Mouse (Mus musculus): ENCODE results near the gene Crabp1. TPM values are rescaled to one million over a fixed set of nuclear protein-coding genes. Genes with fewer than 3 reads are reported as not detected.

The Crabp1 gene
- polyA plus RNA-seq, 1 experiment from 2014 or later: 1,232 TPM

DNA sequence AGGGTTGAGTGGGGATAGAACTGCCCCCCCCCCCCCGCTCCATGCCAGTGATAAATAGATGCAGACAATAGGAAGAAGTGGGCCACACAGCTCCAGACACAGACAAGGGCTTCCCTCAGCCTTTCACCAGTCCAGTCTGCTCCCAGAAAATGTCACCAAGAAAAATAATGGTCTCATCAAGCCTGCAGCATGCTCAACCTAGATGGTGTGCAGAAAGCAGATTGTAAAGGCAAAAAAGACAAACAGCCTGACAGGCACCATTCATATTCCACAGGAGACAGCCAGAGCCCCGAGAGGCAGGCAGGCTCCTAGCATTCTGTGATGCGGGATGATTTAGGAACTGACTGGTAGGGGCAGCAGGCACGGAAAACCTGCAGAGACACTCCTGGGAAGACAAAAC lies 45.4 kb downstream of the Crabp1 start:
- Histone ChIP-seq H3K9ac (ENCODE audit: low read depth, low read length) (no peak overlapping the region), H3K9me3 (ENCODE audit: control insufficient read depth, low read length) (no peaks in the 10 kb centered on the region), H3K27me3 (ENCODE audit: control insufficient read depth, insufficient read depth, low read length) (no peaks in the 10 kb centered on the region), H3K4me3 (ENCODE audit: low read depth, low read length) (no peak overlapping the region), H3K4me2 (replicated peaks; ENCODE audit: low read depth, low read length) (no peak overlapping the region), H3K4me1 (replicated peaks; ENCODE audit: control insufficient read depth, insufficient read depth, low read length) (peaks cover 5% of the 10 kb centered on the region; the same call in 1 of the 2 replicates), H3K27ac (ENCODE audit: low read depth, low read length) (peak overlapping the region; percentile 42; the same call in 1 of the 2 replicates), H3K36me3 (ENCODE audit: control insufficient read depth, insufficient read depth, low read length) (no peaks in the 10 kb centered on the region)
- ATAC-seq (ENCODE audit: low FRiP score): no peak
- DNase-seq (ENCODE audit: low spot score): no peak
- 28% methylated on average over 4 of the region's 4 CpGs for WGBS

DNA sequence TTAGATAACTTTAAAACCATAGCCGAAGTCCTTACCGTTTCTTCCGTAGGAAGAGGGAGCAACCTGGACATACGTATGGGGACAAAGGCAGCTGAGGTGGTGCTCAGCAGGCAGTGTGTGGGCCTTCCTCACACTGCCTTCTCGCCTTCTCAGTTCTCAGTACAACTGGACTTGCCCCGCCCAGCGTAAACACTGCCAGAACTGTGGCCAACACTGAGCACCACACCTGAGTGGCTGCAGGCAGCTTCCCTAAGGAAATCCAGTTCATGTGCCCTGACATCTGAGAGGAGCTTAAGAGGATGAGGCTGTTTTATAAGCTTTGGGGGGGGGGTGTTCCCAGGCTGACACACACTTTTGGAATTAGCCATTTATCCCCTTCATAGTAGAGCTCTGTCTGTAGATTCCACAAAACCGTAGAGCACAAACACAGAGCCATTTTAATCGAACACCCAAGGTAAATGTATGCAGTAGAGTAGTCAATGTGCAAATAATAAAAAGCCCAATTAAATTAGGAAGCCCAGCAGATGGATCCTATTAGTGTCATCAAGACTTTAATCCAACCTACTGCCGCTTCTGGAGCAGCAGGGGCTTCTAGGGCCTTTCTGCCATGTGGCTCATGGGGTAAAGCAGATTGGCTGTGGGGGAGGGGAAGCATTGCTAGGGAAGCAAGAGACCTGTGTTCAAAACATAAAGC lies 52.1 kb downstream of the Crabp1 start:
- H3K4me3 ChIP-seq (ENCODE audit: low read depth, low read length): no peak overlapping the region
- H3K9me3 ChIP-seq (ENCODE audit: control insufficient read depth, low read length): no peaks in the 10 kb centered on the region
- 78% methylated on average over 10 of the region's 10 CpGs for WGBS
- ATAC-seq (ENCODE audit: low FRiP score): no peak
- H3K4me2 ChIP-seq (replicated peaks; ENCODE audit: low read depth, low read length): no peak overlapping the region
- no peak overlapping the region for H3K9ac ChIP-seq (ENCODE audit: low read depth, low read length)
- H3K4me1 ChIP-seq (replicated peaks; ENCODE audit: control insufficient read depth, insufficient read depth, low read length): no peaks in the 10 kb centered on the region
- H3K27ac ChIP-seq (ENCODE audit: low read depth, low read length): no peak overlapping the region
- H3K27me3 ChIP-seq (ENCODE audit: control insufficient read depth, insufficient read depth, low read length): no peaks in the 10 kb centered on the region
- H3K36me3 ChIP-seq (ENCODE audit: control insufficient read depth, insufficient read depth, low read length): no peaks in the 10 kb centered on the region
- DNase-seq (ENCODE audit: low spot score): peak; percentile 21

DNA sequence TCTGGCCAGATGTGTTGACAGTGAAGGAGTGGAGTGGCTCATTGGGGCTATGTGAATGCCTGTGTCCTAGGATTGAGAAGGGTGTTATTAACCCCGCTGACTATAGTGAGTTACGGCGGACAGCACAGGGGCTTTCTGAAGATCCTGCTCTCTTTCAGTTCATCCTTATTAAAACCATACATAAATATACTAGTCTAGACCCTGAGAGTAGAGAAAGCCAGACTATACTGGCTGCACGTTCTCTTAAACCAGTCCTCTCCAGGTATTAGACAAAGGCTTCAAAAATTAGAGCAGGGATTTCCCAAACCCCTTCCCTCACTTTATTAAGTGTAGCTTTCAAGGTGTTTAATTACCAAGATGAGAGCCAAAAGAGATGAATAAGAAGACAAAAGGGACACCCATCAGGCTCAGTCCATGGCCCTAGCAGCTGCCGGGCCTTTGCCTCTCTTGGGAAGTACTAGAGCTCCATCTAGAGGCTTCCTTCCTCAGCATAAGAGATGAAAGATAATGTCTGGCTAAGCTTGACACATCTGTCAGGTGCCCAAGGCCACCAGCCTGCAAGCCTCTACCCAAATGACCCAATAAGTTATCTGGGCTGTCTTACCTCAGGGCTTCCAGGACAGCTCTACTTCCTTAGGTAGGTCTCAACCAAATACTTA lies 57.0 kb downstream of the Crabp1 start:
- peak; percentile 61; the same call in 1 of the 2 replicates for ATAC-seq (ENCODE audit: low FRiP score)
- Histone ChIP-seq H3K36me3 (ENCODE audit: control insufficient read depth, insufficient read depth, low read length) (no peaks in the 10 kb centered on the region), H3K4me3 (ENCODE audit: low read depth, low read length) (no peak overlapping the region), H3K4me1 (replicated peaks; ENCODE audit: control insufficient read depth, insufficient read depth, low read length) (no peaks in the 10 kb centered on the region), H3K9me3 (ENCODE audit: control insufficient read depth, low read length) (no peaks in the 10 kb centered on the region), H3K27ac (ENCODE audit: low read depth, low read length) (no peak overlapping the region), H3K4me2 (replicated peaks; ENCODE audit: low read depth, low read length) (no peak overlapping the region), H3K9ac (ENCODE audit: low read depth, low read length) (no peak overlapping the region), H3K27me3 (ENCODE audit: control insufficient read depth, insufficient read depth, low read length) (no peaks in the 10 kb centered on the region)
- WGBS: 59% methylated on average over 5 of the region's 5 CpGs
- peak; percentile 76 for DNase-seq (ENCODE audit: low spot score)

Other genes starting within 250 kb of the Crabp1 start
- gene Sh2d7, start 225.8 kb upstream of the Crabp1 start, polyA plus RNA-seq (2014; fragmentation: Nextera tagmentation; extraction: Ambion mirVana): 0.08 and 0.18 TPM in 2 replicates
- gene Cib2, start 204.5 kb upstream of the Crabp1 start, polyA plus RNA-seq (2014; fragmentation: Nextera tagmentation; extraction: Ambion mirVana): 19.1 and 20.8 TPM in 2 replicates
- gene Idh3a, start 178.4 kb upstream of the Crabp1 start, polyA plus RNA-seq (2014; fragmentation: Nextera tagmentation; extraction: Ambion mirVana): 118 and 131 TPM in 2 replicates
- 6.3 and 7.1 TPM in 2 replicates for gene Acsbg1, start 102.9 kb upstream of the Crabp1 start, polyA plus RNA-seq (2014; fragmentation: Nextera tagmentation; extraction: Ambion mirVana)
- gene Dnaja4, start 65.9 kb upstream of the Crabp1 start, polyA plus RNA-seq (2014; fragmentation: Nextera tagmentation; extraction: Ambion mirVana): 5.6 and 6.1 TPM in 2 replicates
- 155 and 176 TPM in 2 replicates for gene Wdr61, start 30.2 kb upstream of the Crabp1 start, polyA plus RNA-seq (2014; fragmentation: Nextera tagmentation; extraction: Ambion mirVana)
- gene Ireb2, start 99.0 kb downstream of the Crabp1 start, polyA plus RNA-seq (2014; fragmentation: Nextera tagmentation; extraction: Ambion mirVana): 66.0 and 76.6 TPM in 2 replicates
- gene Hykk, start 152.5 kb downstream of the Crabp1 start, polyA plus RNA-seq (2014; fragmentation: Nextera tagmentation; extraction: Ambion mirVana): 4.2 and 5.6 TPM in 2 replicates
- gene Psma4, start 186.0 kb downstream of the Crabp1 start, polyA plus RNA-seq (2014; fragmentation: Nextera tagmentation; extraction: Ambion mirVana): 340 TPM in 2 replicates
- 1.2 TPM in 2 replicates for gene AY074887, start 186.2 kb downstream of the Crabp1 start, polyA plus RNA-seq (2014; fragmentation: Nextera tagmentation; extraction: Ambion mirVana)
- gene Chrna5, start 216.1 kb downstream of the Crabp1 start, polyA plus RNA-seq (2014; fragmentation: Nextera tagmentation; extraction: Ambion mirVana): 4.9 and 5.4 TPM in 2 replicates